In genomic region chr5:98241322-98241829, GRCm38 (mm10) we compare ENCODE assay signal across 30 mouse cellular contexts. TPM values are rescaled to one million over a fixed set of nuclear protein-coding genes. Genes with fewer than 3 reads are reported as not detected.
"Had no signal": no experiment of that assay in that cellular context is flagged by ENCODE, and none has a peak within 500 bp of the region (broad histone marks: within the 10 kb centered on the region; RNA-seq: fewer than 3 reads in every experiment).

No protein-coding gene starts in this region.

- H3K27ac ChIP-seq: embryonic facial prominence, embryonic 10.5 days; embryonic facial prominence, embryonic 12.5 days; embryonic facial prominence, embryonic 13.5 days; embryonic facial prominence, embryonic 15.5 days; forebrain, embryonic 10.5 days; forebrain, embryonic 12.5 days; forebrain, embryonic 13.5 days; forebrain, embryonic 15.5 days; gastrocnemius, adult 2 months; heart, adult 2 months had no signal

- H3K36me3 ChIP-seq: embryonic facial prominence, embryonic 10.5 days; embryonic facial prominence, embryonic 12.5 days; embryonic facial prominence, embryonic 13.5 days; embryonic facial prominence, embryonic 15.5 days; forebrain, embryonic 10.5 days; forebrain, embryonic 12.5 days; forebrain, embryonic 15.5 days had no signal

- DNase-seq: cerebellum, adult 8-10 months; cerebellum, adult 9-10 months; cerebellum, adult 9-11 months; cerebellum, postnatal 10 days; cerebellum, postnatal 14 days; cerebellum, postnatal 25 days; cerebellum, postnatal 36 days; embryo, embryonic 11 days; forebrain, postnatal 0 days; gastrocnemius, adult 2 months; gastrocnemius, postnatal 10 days; gastrocnemius, postnatal 14 days; gastrocnemius, postnatal 25 days; gastrocnemius, postnatal 36 days; heart, adult 11 months; heart, adult 18-20 months; heart, adult 2 months had no signal

- H3K4me1 ChIP-seq: embryonic facial prominence, embryonic 10.5 days; embryonic facial prominence, embryonic 12.5 days; embryonic facial prominence, embryonic 13.5 days; embryonic facial prominence, embryonic 15.5 days; forebrain, embryonic 10.5 days; forebrain, embryonic 12.5 days; forebrain, embryonic 13.5 days; forebrain, embryonic 15.5 days had no signal

- ATAC-seq: forebrain, embryonic 13.5 days; forebrain, embryonic 14.5 days; forebrain, embryonic 15.5 days; forebrain, embryonic 16.5 days; forebrain, postnatal 0 days had no signal

- H3K4me2 ChIP-seq: embryonic facial prominence, embryonic 12.5 days; embryonic facial prominence, embryonic 13.5 days; embryonic facial prominence, embryonic 15.5 days; forebrain, embryonic 12.5 days; forebrain, embryonic 13.5 days; forebrain, embryonic 15.5 days had no signal

- H3K9ac ChIP-seq: embryonic facial prominence, embryonic 12.5 days; embryonic facial prominence, embryonic 13.5 days; embryonic facial prominence, embryonic 15.5 days; forebrain, embryonic 12.5 days; forebrain, embryonic 13.5 days; forebrain, embryonic 15.5 days; forebrain, postnatal 0 days had no signal

- H3K27me3 ChIP-seq: embryonic facial prominence, embryonic 12.5 days; embryonic facial prominence, embryonic 13.5 days; embryonic facial prominence, embryonic 15.5 days; forebrain, embryonic 12.5 days; forebrain, embryonic 13.5 days; forebrain, embryonic 15.5 days had no signal

- H3K4me3 ChIP-seq: embryonic facial prominence, embryonic 10.5 days; embryonic facial prominence, embryonic 12.5 days; embryonic facial prominence, embryonic 13.5 days; embryonic facial prominence, embryonic 15.5 days; erythroblast, embryonic 14.5 days; forebrain, embryonic 10.5 days; forebrain, embryonic 12.5 days; forebrain, embryonic 13.5 days; forebrain, embryonic 15.5 days; gastrocnemius, adult 2 months; heart, adult 2 months had no signal

- H3K9me3 ChIP-seq: embryonic facial prominence, embryonic 10.5 days; embryonic facial prominence, embryonic 12.5 days; embryonic facial prominence, embryonic 13.5 days; embryonic facial prominence, embryonic 15.5 days; forebrain, embryonic 10.5 days; forebrain, embryonic 12.5 days; forebrain, embryonic 13.5 days; forebrain, embryonic 15.5 days had no signal

RNA-seq across cellular contexts. Expression of gene Fgf5, which starts 12.6 kb away (rescaled TPM):
- total RNA-seq: common myeloid progenitor, adult 5-6 weeks; granulocyte monocyte progenitor cell, adult 5-6 weeks; heart, adult 2 months had no signal
- polyA plus RNA-seq: erythroblast, embryonic 14.5 days; forebrain, embryonic 10.5 days; heart, adult 2 months had no signal
